Mouse (Mus musculus): ENCODE measurements around the gene Tm2d1.

GRCm38 (mm10) chr4:98322223-98322622 is 60.9 kb downstream of the Tm2d1 start:
- no peak for TF ChIP-seq GATA1 (IDR thresholded peaks at IDR 0.05; ENCODE audit: low read length)
- TF ChIP-seq TAL1 (IDR thresholded peaks at IDR 0.05; ENCODE audit: low read length) = no peak
